Mouse (Mus musculus): ENCODE data around the gene Gimap8. TPM values are rescaled to one million over a fixed set of nuclear protein-coding genes. Genes with fewer than 3 reads are reported as not detected.

The Gimap8 gene
- total RNA-seq, 1 experiment from 2014 or later, result 290 TPM

GRCm38 (mm10) chr6:48635105-48635504, 11.9 kb upstream of the Gimap8 start:
- ATAC-seq (ENCODE audit: extremely low read depth, insufficient number of reproducible peaks, low FRiP score, poor library complexity, severe bottlenecking), result no peak

DNA sequence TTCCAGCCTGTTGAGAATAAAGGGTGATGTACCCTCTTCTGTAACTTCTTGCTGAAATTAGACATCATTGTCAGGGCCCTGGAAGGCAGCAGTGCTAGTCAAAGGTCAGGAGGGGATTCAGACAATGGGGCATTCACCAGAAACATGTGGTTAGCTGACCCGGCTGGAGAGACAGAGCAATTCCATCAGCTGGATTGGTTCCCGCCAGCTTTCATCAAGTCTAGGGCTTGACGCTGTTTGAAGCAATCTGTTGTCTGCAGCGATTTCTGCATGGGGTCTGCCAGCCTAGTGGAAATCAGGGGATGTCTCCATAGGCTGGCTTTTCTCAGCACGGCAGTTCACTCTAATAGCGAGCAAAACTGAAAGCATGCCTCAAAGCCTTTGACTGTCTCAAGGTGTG, 10.5 kb upstream of the Gimap8 start:
- ATAC-seq (ENCODE audit: extremely low read depth, insufficient number of reproducible peaks, low FRiP score, poor library complexity, severe bottlenecking), result no peak

- ATAC-seq (ENCODE audit: extremely low read depth, insufficient number of reproducible peaks, low FRiP score, poor library complexity, severe bottlenecking), result no peak
Measured at GRCm38 (mm10) chr6:48637811-48638500, 9.1 kb upstream of the Gimap8 start.

- ATAC-seq (ENCODE audit: extremely low read depth, insufficient number of reproducible peaks, low FRiP score, poor library complexity, severe bottlenecking), result no peak
Measured at GRCm38 (mm10) chr6:48638553-48638952, 8.5 kb upstream of the Gimap8 start.

DNA sequence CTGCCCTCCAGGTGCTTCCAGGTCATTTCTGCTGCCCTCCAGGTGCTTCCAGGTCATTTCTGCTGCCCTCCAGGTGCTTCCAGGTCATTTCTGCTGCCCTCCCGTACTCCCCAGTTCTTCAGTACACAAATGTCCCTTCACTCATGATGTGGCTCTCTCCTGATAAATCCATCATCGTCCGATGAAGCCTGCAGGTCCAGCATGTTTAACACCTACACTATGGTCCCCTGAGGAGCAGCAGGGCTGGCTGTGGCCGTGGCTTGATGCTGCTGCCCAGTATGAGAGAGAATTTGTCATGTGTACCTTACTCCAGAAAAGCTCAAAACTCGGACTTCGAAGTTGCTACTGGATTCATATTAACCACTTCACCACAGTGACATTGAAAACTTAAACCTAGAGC, 5.6 kb upstream of the Gimap8 start:
- ATAC-seq (ENCODE audit: extremely low read depth, insufficient number of reproducible peaks, low FRiP score, poor library complexity, severe bottlenecking), result no peak

DNA sequence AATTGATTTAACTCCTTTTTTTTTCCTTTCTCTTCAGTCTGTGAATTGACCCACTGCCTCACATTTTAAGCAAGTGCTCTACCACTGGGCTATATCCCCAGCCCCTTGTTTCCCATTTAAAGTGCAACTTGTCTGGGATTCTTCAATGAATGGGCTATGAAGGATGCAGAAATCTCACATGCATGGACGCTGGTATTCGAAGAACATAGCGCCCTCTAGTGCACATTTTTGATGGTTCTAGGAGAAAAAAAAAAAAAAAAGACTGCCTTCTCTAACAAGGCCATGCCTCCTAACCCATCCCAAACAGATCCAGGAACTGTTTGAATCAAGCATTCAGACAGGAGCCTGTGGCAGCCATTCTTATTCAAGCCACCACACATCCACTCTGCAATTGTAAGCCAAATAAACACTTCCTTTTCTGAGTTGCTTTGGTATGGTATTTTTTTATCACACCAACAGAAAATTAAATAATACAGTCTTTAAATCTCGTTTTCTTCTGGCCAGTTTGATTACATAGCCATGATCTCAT, 4.2 kb upstream of the Gimap8 start:
- no peak for ATAC-seq (ENCODE audit: extremely low read depth, insufficient number of reproducible peaks, low FRiP score, poor library complexity, severe bottlenecking)

DNA sequence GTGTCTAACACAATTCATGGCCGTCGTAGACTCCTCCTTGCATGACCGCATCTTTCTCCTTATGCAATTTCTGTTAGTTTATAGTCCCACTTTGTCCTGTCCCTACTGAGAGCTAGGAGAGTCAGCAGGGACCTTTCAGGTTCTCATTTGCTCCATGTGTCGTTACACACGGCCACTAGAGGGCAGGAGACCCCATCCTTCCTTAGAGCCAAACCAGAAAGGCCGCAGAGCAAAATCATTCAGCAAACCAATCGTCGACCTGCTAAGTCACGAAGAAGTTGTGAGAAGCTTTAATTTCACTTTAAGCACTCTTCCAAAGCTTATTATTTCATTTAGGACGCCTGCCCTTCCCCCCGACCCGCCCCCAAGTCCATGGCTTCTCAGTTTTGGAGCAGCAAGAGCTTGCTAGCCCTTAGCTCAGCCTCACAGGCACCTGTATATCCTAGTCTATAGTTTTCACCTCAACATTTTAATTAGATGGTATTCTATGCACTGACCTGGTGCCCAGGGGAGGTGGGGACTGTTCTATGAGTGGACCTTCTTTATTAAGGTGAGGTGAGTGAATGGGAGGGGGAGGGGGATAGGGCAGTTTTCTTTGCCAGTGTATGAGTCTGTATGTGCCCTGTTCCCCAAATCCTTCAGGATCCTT, 1.2 kb upstream of the Gimap8 start:
- peak; percentile 62; the same call in 1 of the 2 replicates for ATAC-seq (ENCODE audit: extremely low read depth, insufficient number of reproducible peaks, low FRiP score, poor library complexity, severe bottlenecking)

GRCm38 (mm10) chr6:48646309-48646690, 734 bp upstream of the Gimap8 start:
- ATAC-seq (ENCODE audit: extremely low read depth, insufficient number of reproducible peaks, low FRiP score, poor library complexity, severe bottlenecking), result no peak

DNA sequence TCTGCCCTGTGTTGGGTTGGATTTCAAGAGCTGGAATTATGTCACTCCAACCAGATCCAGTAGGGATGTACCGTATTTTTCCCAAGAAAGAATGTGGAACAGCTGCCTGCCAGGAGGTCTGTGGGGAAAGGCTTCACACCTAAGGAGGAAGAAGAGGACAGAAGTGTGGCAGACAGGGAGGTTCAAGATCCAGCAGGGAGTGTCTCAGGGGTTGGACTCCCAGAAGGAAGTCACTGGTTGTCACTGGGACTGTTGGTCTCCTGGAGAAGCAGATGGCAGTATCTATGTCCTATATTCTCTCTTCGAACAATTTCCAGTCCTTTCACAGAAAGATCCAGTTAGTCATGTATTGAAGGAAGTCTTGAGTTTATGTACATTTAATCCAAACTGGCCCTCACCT, 577 bp downstream of the Gimap8 start:
- ATAC-seq (ENCODE audit: extremely low read depth, insufficient number of reproducible peaks, low FRiP score, poor library complexity, severe bottlenecking), result no peak

DNA sequence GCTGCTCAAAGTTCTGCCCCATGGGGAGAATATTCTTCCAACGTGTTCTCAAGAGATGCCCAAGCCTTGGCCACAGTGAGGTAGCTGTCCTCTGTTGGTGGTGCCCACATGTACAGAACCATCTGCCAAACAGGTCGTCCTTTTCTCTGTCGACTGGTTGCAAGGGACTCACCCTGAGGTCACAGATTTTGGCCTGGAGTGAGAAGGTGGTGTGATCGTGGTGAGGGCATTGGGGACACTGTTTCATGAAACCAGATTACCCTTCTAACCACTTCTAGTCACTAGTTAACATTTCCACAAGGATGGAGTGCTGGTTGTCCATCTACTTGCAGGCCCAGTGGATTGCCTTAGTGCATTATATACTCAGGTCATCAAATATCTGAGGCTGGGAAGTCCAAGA, 1.7 kb downstream of the Gimap8 start:
- no peak for ATAC-seq (ENCODE audit: extremely low read depth, insufficient number of reproducible peaks, low FRiP score, poor library complexity, severe bottlenecking)

DNA sequence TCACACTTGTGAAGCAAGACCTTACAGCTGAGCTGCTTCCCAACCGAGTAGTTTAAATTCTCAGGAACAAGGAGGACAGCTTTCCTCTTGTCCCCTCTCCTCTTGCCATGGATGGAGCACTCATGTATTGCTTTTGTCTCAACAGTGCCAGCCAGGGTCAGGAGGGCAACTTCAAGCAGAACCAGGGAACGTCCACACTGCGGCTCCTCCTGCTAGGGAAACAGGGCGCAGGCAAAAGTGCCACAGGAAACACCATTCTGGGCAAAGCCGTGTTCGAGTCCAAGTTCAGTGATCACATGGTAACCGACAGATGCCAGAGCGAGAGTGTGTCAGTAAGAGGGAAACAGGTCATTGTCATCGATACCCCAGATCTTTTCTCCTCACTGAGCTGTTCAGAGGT, 3.0 kb downstream of the Gimap8 start:
- ATAC-seq (ENCODE audit: extremely low read depth, insufficient number of reproducible peaks, low FRiP score, poor library complexity, severe bottlenecking), result no peak

GRCm38 (mm10) chr6:48658721-48659120, 11.7 kb downstream of the Gimap8 start:
- ATAC-seq (ENCODE audit: extremely low read depth, insufficient number of reproducible peaks, low FRiP score, poor library complexity, severe bottlenecking), result no peak

DNA sequence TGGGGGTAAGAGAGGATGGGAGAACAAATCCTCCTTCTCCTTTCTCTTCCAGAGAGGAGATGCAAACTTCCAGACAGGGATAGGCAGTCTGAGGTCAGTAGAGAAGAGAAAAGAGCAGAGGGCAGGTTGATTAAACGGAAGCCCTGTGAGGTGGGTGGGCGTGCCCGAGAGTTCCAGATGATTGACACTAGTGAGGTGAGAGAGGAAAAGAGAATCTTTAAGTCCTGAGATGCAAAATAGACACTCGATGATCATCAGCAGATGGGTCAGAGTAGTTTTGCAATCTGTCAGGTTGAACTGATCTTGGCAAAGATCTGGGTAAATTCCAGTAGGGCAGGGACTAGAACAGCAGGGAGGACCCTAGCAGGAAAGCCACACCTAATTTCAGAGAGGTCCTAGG, 17.7 kb downstream of the Gimap8 start:
- ATAC-seq (ENCODE audit: extremely low read depth, insufficient number of reproducible peaks, low FRiP score, poor library complexity, severe bottlenecking), result peak; percentile 54; the same call in 1 of the 2 replicates

DNA sequence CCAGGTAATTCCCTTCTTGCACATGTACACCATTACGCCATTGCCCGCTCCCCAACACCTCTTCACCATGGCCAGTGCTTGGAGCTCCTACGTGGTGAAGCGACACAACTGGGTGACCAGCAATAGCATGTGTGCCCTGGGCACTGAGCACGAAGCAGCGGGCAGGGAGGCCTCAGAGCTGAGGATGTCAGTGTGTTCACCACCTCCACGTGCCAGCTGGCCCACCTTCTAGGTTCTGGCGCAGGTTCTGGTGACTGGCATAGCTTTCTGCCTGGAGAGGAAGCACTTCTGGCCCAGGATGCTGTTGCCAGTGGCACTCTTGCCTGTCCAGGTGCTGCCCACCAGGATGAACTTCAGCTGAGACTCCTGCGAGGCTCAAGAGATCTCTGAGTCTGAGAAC, 18.4 kb downstream of the Gimap8 start:
- no peak for ATAC-seq (ENCODE audit: extremely low read depth, insufficient number of reproducible peaks, low FRiP score, poor library complexity, severe bottlenecking)

GRCm38 (mm10) chr6:48666159-48666586, 19.1 kb downstream of the Gimap8 start:
- ATAC-seq (ENCODE audit: extremely low read depth, insufficient number of reproducible peaks, low FRiP score, poor library complexity, severe bottlenecking), result no peak

DNA sequence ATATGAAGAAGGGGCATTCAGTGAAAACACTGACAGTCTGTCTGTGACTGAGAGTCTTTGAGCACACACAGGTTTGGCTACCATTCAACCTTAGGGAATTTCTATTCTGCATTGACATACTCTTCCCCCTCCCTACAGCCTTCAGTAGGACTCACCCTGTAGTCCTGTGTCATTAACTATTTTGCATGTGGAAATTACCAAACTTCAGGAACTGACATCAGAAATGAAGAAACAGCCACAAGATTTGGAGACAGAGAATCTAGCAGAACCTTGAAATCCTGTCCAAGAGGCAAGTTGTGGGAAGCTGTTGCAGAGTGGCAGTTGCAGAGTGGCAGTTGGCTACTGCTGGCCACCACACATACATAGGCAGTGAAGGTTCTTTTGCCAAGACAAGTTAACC, 21.0 kb downstream of the Gimap8 start:
- no peak for ATAC-seq (ENCODE audit: extremely low read depth, insufficient number of reproducible peaks, low FRiP score, poor library complexity, severe bottlenecking)

DNA sequence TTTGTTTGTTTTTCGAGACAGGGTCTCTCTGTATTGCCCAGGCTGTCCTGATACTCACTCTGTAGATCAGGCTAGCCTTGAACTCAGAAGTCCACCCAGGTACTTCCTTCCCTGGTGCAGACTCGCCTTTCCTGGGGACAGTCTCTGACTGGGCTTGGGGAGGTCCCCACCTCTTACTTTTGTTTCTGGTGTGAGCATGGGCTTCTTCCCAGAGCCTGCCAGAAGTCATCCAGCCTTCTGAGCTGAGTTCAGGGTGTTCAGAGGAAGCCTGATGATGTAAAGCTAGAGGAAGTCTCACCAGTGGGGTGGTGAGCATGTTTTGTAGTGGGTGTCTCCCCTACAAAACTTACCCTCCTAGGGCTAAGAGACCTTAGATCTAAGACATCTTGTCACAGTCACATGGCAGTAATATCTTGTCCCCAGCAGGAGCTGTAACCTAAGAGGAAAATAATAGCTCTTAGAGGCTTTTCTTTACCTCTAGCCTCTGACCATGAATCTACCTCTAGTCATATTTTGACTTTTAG, 22.5 kb downstream of the Gimap8 start:
- no peak for ATAC-seq (ENCODE audit: extremely low read depth, insufficient number of reproducible peaks, low FRiP score, poor library complexity, severe bottlenecking)

GRCm38 (mm10) chr6:48674291-48675058, 27.4 kb downstream of the Gimap8 start:
- ATAC-seq (ENCODE audit: extremely low read depth, insufficient number of reproducible peaks, low FRiP score, poor library complexity, severe bottlenecking), result no peak

GRCm38 (mm10) chr6:48675400-48675930, 28.4 kb downstream of the Gimap8 start:
- ATAC-seq (ENCODE audit: extremely low read depth, insufficient number of reproducible peaks, low FRiP score, poor library complexity, severe bottlenecking), result no peak
